Mouse (Mus musculus) heart, adult 2 months (tissue): ENCODE results near the gene Akap6. TPM values are rescaled to one million over a fixed set of nuclear protein-coding genes. Genes with fewer than 3 reads are reported as not detected.

Experiments used
- DNase-seq, 2 experiments: peaks; one replicate each; pipeline ENCODE4 v3.0.0; 2021
- H3K27ac ChIP-seq: fragments of 200-600 bp; 2 replicates; pipeline ENCODE4 v1.8.1; 2022
- H3K27me3 ChIP-seq: fragments of 200-500 bp; 2 replicates; pipeline ENCODE4 v1.6.1; 2012; ENCODE audit warnings: mild to moderate bottlenecking, low read length, inconsistent platforms, mixed read lengths; ENCODE audit not compliant: control insufficient read depth, insufficient read depth
- H3K36me3 ChIP-seq: fragments of 200-500 bp; 2 replicates; pipeline ENCODE4 v1.6.1; 2012; ENCODE audit warnings: low read length, inconsistent platforms; ENCODE audit not compliant: control insufficient read depth, insufficient read depth
- H3K4me1 ChIP-seq: fragments of 200-500 bp; 2 replicates; pipeline ENCODE4 v1.6.1; 2011; ENCODE audit warnings: low read length; ENCODE audit not compliant: control insufficient read depth, insufficient read depth
- H3K4me3 ChIP-seq: fragments of 200-600 bp; 2 replicates; pipeline ENCODE4 v1.8.1; 2022
- H3K79me2 ChIP-seq: fragments of 200-500 bp; replicated peaks from 2 replicates; pipeline ENCODE4 v1.6.1; 2012; ENCODE audit warnings: mild to moderate bottlenecking, inconsistent platforms, low read length, moderate library complexity, mixed read lengths; ENCODE audit not compliant: control insufficient read depth, insufficient read depth
- H3K9ac ChIP-seq: fragments of 200-500 bp; 2 replicates; pipeline ENCODE4 v1.6.1; 2012; ENCODE audit warnings: low read depth, mild to moderate bottlenecking, control low read depth, inconsistent platforms, low read length, mixed read lengths
- CTCF ChIP-seq: fragments of 200-600 bp; IDR thresholded peaks from 2 replicates; pipeline ENCODE4 v1.8.1; 2022; ENCODE audit warnings: antibody characterized with exemption, mild to moderate bottlenecking, moderate library complexity
- EP300 ChIP-seq: fragments of 200-500 bp; IDR thresholded peaks from 2 replicates; pipeline ENCODE4 v1.6.1; 2011; ENCODE audit warnings: low read depth, low read length, control low read depth; ENCODE audit not compliant: insufficient read depth
- POLR2A ChIP-seq: fragments of 200-500 bp; IDR thresholded peaks from 2 replicates; pipeline ENCODE4 v1.6.1; 2011; ENCODE audit warnings: mild to moderate bottlenecking, low read depth, low read length, control low read depth; ENCODE audit not compliant: insufficient read depth
- WGBS: fragments of 180-500 bp; shearing (Covaris S2); methylation state at CpG from one replicate; pipeline ENCODE4 v1.1.7; 2018; 5-methylcytosine and 5-hydroxymethylcytosine counted together
- intact Hi-C: fragments of 180-260 bp; cut with DNase I; formaldehyde crosslinking; loops from one replicate; pipeline ENCODE4 v1.15.1; 2025
- polyA plus RNA-seq: library from polyadenylated mRNA; depleted of rRNA; stranded (reverse); fragments of >200 nt; gene quantifications from 2 replicates; pipeline ENCODE4 v1.2.3, GENCODE M21; 2012
- total RNA-seq, 2 experiments: library from RNA; stranded (reverse); gene quantifications; 2 replicates each; pipeline ENCODE4 v1.2.3; 2021

Gene Akap6
- total and polyA plus RNA-seq, 3 experiments, result 14.1 to 100 (median 94.6) TPM

DNA sequence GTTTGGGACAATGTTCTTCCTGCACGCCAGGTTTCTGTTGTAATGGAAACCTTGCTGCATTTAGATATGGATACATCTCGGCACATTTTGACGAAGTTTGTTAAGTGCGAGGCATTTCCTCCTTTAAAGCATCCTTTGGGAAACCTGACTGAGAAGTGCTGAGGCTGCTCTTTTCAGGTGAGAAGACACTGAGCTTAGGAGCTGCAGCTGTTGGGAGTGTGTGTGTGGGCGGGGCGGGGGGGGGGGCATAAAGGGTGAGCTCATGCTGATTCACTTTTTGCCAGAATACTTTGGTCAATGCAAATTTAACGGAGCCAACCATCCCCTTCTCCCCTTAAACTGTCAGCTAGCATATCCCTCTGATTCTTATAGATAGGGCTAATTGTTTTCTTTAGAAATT is 81.9 kb downstream of the Akap6 start:
- Histone ChIP-seq H3K27me3 (no peaks in the 10 kb centered on the region), H3K36me3 (no peaks in the 10 kb centered on the region), H3K9ac (no peak overlapping the region), H3K27ac (no peak overlapping the region), H3K4me3 (no peak overlapping the region), H3K79me2 (no peaks in the 10 kb centered on the region), H3K4me1 (no peaks in the 10 kb centered on the region)
- 60% methylated on average over 7 of the region's 7 CpGs for WGBS
- TF ChIP-seq EP300 (no peak), POLR2A (no peak), CTCF (no peak)
- intact Hi-C loops, result no loop called here
- no peak for DNase-seq

DNA sequence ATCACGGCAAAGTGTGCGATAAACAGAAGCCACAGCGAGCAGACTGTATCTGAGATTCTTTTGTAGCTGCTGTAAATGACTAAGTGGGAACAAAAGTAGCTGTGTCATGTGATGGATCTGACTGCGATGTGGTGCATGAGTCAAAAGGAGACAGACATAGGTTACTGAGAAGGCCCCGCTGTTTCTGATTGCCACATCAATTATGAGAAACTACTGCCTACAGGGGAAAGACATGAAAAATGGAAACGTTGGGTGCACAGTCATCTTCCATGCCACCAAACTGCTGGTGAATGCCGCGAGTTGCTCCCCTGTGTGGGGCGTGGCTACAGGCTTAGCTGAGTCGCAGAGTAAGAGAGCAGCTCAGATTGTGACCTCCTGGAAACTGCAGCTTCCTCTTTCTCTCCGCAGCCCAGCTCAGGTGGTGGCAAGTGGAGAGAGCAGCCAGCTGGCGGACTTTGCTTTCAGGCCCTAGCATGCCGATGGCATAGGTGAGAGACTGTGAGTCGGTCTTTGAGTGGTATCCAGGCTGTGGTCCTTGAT is 83.8 kb downstream of the Akap6 start:
- Histone ChIP-seq H3K9ac (peak overlapping the region; percentile 28; the same call in 1 of the 2 replicates), H3K27me3 (no peaks in the 10 kb centered on the region), H3K36me3 (no peaks in the 10 kb centered on the region), H3K4me1 (no peaks in the 10 kb centered on the region), H3K4me3 (peak overlapping the region; percentile 27), H3K27ac (peak overlapping the region; percentile 12; the same call in 1 of the 2 replicates), H3K79me2 (no peaks in the 10 kb centered on the region)
- peak in 1 of 2 experiments; percentile 34 for DNase-seq
- TF ChIP-seq EP300, result no peak
- TF ChIP-seq POLR2A, result no peak
- TF ChIP-seq CTCF, result no peak
- intact Hi-C loops, result no loop called here
- 13% methylated on average over 14 of the region's 14 CpGs for WGBS

DNA sequence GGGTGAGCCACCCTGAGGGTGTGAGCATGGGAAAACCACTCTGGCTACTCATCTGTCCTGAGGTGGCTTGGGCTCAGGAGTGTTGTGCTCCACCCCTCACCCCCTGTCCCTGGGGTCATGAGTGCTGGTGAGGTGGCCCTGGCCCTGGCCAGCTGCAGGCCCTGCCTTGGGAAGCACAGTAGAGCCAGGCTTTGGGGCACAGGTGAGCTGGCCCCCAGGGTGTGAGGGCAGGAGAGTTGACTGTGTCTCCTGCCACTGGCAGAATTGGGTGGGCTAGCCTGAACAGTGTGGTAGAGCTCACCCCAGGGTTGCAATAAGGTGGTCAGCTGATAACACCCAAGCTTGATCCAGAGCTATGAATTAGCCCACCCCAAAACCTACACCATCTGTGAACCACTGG is 86.0 kb downstream of the Akap6 start:
- Histone ChIP-seq H3K4me3 (no peak overlapping the region), H3K36me3 (no peaks in the 10 kb centered on the region), H3K79me2 (no peaks in the 10 kb centered on the region), H3K9ac (no peak overlapping the region), H3K27me3 (no peaks in the 10 kb centered on the region), H3K4me1 (peaks cover 3% of the 10 kb centered on the region; the same call in 1 of the 2 replicates), H3K27ac (no peak overlapping the region)
- no peak for DNase-seq
- intact Hi-C loops, result no loop called here
- no peak for TF ChIP-seq POLR2A
- no peak for TF ChIP-seq EP300
- TF ChIP-seq CTCF, result no peak

DNA sequence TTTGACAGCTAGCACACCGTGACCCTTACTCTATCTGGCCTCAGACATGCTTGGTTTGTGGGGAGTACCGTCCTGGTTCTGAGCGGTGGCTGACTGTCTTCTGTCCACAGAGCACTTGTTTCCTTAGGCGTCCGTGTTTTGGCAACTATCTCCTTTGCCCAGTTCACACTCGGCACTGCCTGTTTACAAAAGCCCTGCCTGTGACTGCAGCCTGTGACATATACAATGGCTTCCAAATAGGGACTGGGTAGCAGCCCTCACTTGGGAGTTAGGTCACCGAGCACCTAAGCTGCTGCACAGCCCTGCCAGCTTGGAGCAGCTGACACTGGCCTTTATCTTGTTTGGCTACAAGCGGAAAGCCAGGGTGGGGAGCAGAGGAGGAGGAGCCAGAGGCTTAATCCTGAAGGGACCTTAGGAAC is 91.2 kb downstream of the Akap6 start:
- intact Hi-C loops, result loop anchor here (1.0 to 5.0 kb wide), 5 partner anchors 26 to 188 kb away; no protein-coding TSS in a partner anchor
- TF ChIP-seq POLR2A, result peak; percentile 93
- TF ChIP-seq EP300, result peak; percentile 80
- no peak for TF ChIP-seq CTCF
- H3K27ac ChIP-seq, result peak overlapping the region; percentile 91

DNA sequence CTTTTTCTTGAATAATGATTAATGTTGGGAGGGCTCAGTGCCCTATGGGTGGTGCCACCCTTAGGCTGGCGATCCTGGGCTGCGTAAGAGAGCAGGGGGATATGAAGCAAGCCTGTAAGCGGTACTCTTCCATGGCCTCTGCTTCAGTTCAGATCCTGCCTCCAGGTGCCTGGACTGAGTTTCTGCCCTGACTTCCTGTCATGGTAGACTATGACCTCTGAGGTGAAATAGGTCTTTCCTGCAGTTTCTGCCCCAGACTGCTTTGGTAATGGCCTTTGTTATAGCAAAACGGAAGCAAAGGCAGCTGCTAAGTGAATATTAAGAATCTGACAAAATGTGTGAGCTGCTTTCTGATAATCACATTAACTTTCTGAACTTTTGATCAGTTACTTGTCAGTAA is 94.9 kb downstream of the Akap6 start:
- peak overlapping the region; percentile 40; the same call in 1 of the 2 replicates for H3K27ac ChIP-seq
- H3K36me3 ChIP-seq, result peaks cover 5% of the 10 kb centered on the region
- peaks cover 15% of the 10 kb centered on the region for H3K4me1 ChIP-seq
- no peaks in the 10 kb centered on the region for H3K27me3 ChIP-seq
- no peak for TF ChIP-seq EP300
- no peak for TF ChIP-seq POLR2A
- no peak for TF ChIP-seq CTCF
- no peaks in the 10 kb centered on the region for H3K79me2 ChIP-seq
- no peak overlapping the region for H3K4me3 ChIP-seq
- WGBS, result 82% methylated on average over 4 of the region's 4 CpGs
- H3K9ac ChIP-seq, result no peak overlapping the region
- DNase-seq, result peak in 1 of 2 experiments; percentile 27
- intact Hi-C loops, result loop anchor here (5.0 kb wide), 3 partner anchors 83 to 192 kb away; no protein-coding TSS in a partner anchor

More for the DNA sequence above, 91.2 kb downstream of the Akap6 start:
- peaks cover 14% of the 10 kb centered on the region for H3K4me1 ChIP-seq
- H3K36me3 ChIP-seq, result peaks cover 5% of the 10 kb centered on the region
- H3K79me2 ChIP-seq, result no peaks in the 10 kb centered on the region
- no peaks in the 10 kb centered on the region for H3K27me3 ChIP-seq
- WGBS, result 2% methylated on average over 8 of the region's 8 CpGs
- peak overlapping the region; percentile 65 for H3K9ac ChIP-seq
- peak overlapping the region; percentile 43 for H3K4me3 ChIP-seq
- DNase-seq, result peak; percentile 74 to 84
